Mouse (Mus musculus): Measurements from ENCODE around the gene Acacb.

- TF ChIP-seq CTCF (IDR thresholded peaks at IDR 0.05; ENCODE audit: low read depth) (no peak), EP300 (optimal IDR thresholded peaks at IDR 0.05) (no peak)
Observed at GRCm38 (mm10) chr5:114100390-114101099, 45.8 kb upstream of the Acacb start.
